Mouse (Mus musculus): ENCODE results near the gene Tprgl. TPM values are rescaled to one million over a fixed set of nuclear protein-coding genes. Genes with fewer than 3 reads are reported as not detected.

Gene Tprgl
- total RNA-seq, 4 experiments from 2014 or later = 125 to 142 (median 127) TPM

- no peak for DNase-seq (ENCODE audit: low spot score)
Measured at GRCm38 (mm10) chr4:154159961-154160537, 417 bp downstream of the Tprgl start.

GRCm38 (mm10) chr4:154159002-154159401 lies 1.5 kb downstream of the Tprgl start:
- peak; percentile 85 for DNase-seq (ENCODE audit: low spot score)

GRCm38 (mm10) chr4:154157970-154158662 lies 2.4 kb downstream of the Tprgl start:
- no peak for DNase-seq (ENCODE audit: low spot score)

- no peak for DNase-seq (ENCODE audit: low spot score)
Measured at GRCm38 (mm10) chr4:154156050-154156449, 4.4 kb downstream of the Tprgl start.

- DNase-seq (ENCODE audit: low spot score) = no peak
Measured at GRCm38 (mm10) chr4:154154104-154154503, 6.4 kb downstream of the Tprgl start.

GRCm38 (mm10) chr4:154146342-154146741 lies 14.1 kb downstream of the Tprgl start:
- DNase-seq (ENCODE audit: low spot score) = no peak

GRCm38 (mm10) chr4:154144712-154145111 lies 15.8 kb downstream of the Tprgl start:
- DNase-seq (ENCODE audit: low spot score) = no peak

- DNase-seq (ENCODE audit: low spot score) = peak; percentile 90
Measured at GRCm38 (mm10) chr4:154142211-154143040, 18.0 kb downstream of the Tprgl start, which contains the start of gene Wrap73. Gene Wrap73 (plus strand): TSS chr4:154142372.

- no peak for DNase-seq (ENCODE audit: low spot score)
Measured at GRCm38 (mm10) chr4:154141009-154141867, 19.2 kb downstream of the Tprgl start.

GRCm38 (mm10) chr4:154140213-154141008 lies 20.1 kb downstream of the Tprgl start:
- no peak for DNase-seq (ENCODE audit: low spot score)

GRCm38 (mm10) chr4:154140182-154140212 lies 20.5 kb downstream of the Tprgl start, which contains the start of gene Trp73:
Gene Trp73 (minus strand): TSS chr4:154140208.
- no peak for DNase-seq (ENCODE audit: low spot score)

- DNase-seq (ENCODE audit: low spot score) = no peak
Measured at GRCm38 (mm10) chr4:154139671-154140181, 20.7 kb downstream of the Tprgl start.

GRCm38 (mm10) chr4:154137139-154137538 lies 23.3 kb downstream of the Tprgl start:
- DNase-seq (ENCODE audit: low spot score) = no peak

- no peak for DNase-seq (ENCODE audit: low spot score)
Measured at GRCm38 (mm10) chr4:154134803-154135202, 25.7 kb downstream of the Tprgl start.

GRCm38 (mm10) chr4:154131894-154132293 lies 28.6 kb downstream of the Tprgl start:
- DNase-seq (ENCODE audit: low spot score) = no peak

- DNase-seq (ENCODE audit: low spot score) = no peak
Measured at GRCm38 (mm10) chr4:154129950-154130349, 30.5 kb downstream of the Tprgl start.

GRCm38 (mm10) chr4:154127273-154127672 lies 33.2 kb downstream of the Tprgl start:
- no peak for DNase-seq (ENCODE audit: low spot score)

- no peak for DNase-seq (ENCODE audit: low spot score)
Measured at GRCm38 (mm10) chr4:154125202-154125601, 35.3 kb downstream of the Tprgl start.

GRCm38 (mm10) chr4:154123553-154123952 lies 36.9 kb downstream of the Tprgl start:
- DNase-seq (ENCODE audit: low spot score) = no peak

- no peak for DNase-seq (ENCODE audit: low spot score)
Measured at GRCm38 (mm10) chr4:154122374-154122773, 38.1 kb downstream of the Tprgl start.

- DNase-seq (ENCODE audit: low spot score) = no peak
Measured at GRCm38 (mm10) chr4:154121800-154122199, 38.7 kb downstream of the Tprgl start.
